ENCODE assay signal across 11 mouse cellular contexts in genomic region chr17:28361921-28362652, GRCm38 (mm10). TPM values are rescaled to one million over a fixed set of nuclear protein-coding genes. Genes with fewer than 3 reads are reported as not detected.
DNase-seq lines count a peak whose midpoint lies in the region; ATAC-seq and TF ChIP-seq lines count a peak whose summit lies in the region.
"Had no signal": no experiment of that assay in that cellular context is flagged by ENCODE, and none has a peak within 500 bp of the region (broad histone marks: within the 10 kb centered on the region; RNA-seq: fewer than 3 reads in every experiment).

No protein-coding gene starts in this region.

- no peak for TF ChIP-seq EP300 in heart, adult 2 months (IDR thresholded peaks at IDR 0.05; ENCODE audit: insufficient read depth, low read depth, low read length)

- peak overlapping the region; percentile 30 to 34 for H3K4me3 ChIP-seq in heart, embryonic 14.5 days (ENCODE audit: control insufficient read depth in 1 of 2, insufficient read depth in 1 of 2, low read depth in 1 of 2, low read length in 2 of 2)
- no peak overlapping the region for H3K4me3 ChIP-seq in heart, adult 2 months
- peak overlapping the region; percentile 56 for H3K4me3 ChIP-seq in embryonic facial prominence, embryonic 10.5 days
- peak overlapping the region; percentile 38 for H3K4me3 ChIP-seq in hindbrain, embryonic 16.5 days (ENCODE audit: low read length)
- H3K4me3 ChIP-seq in midbrain, embryonic 15.5 days, result peak overlapping the region; percentile 20

- 0 out of 2 replicates have a peak, but pooled peaks cover 3% of the 10 kb centered on the region for H3K9me3 ChIP-seq in heart, embryonic 14.5 days (ENCODE audit: control insufficient read depth, low read length)
- no peaks in the 10 kb centered on the region; the same call in 1 of the 2 replicates for H3K9me3 ChIP-seq in embryonic facial prominence, embryonic 10.5 days
- no peaks in the 10 kb centered on the region for H3K9me3 ChIP-seq in hindbrain, embryonic 16.5 days (ENCODE audit: control insufficient read depth, low read length)
- no peaks in the 10 kb centered on the region for H3K9me3 ChIP-seq in midbrain, embryonic 15.5 days

- intact Hi-C loops in heart, adult 2 months (cut with DNase I), result no loop called here
- intact Hi-C loops in gastrocnemius, postnatal 36 days (cut with DNase I), result no loop called here

- peak overlapping the region; percentile 58 for H3K9ac ChIP-seq in heart, embryonic 14.5 days (ENCODE audit: low read length)
- H3K9ac ChIP-seq in heart, adult 2 months (ENCODE audit: low read depth, low read length), result no peak overlapping the region
- peak overlapping the region; percentile 47 for H3K9ac ChIP-seq in hindbrain, embryonic 16.5 days (ENCODE audit: low read depth, low read length)
- no peak overlapping the region; the same call in 1 of the 2 replicates for H3K9ac ChIP-seq in midbrain, embryonic 15.5 days

- H3K4me2 ChIP-seq in heart, embryonic 14.5 days (ENCODE audit: low read length), result peak overlapping the region; percentile 63
- H3K4me2 ChIP-seq in hindbrain, embryonic 16.5 days (ENCODE audit: low read length), result peak overlapping the region; percentile 50
- H3K4me2 ChIP-seq in midbrain, embryonic 15.5 days, result peak overlapping the region; percentile 49

- no peak overlapping the region for H3K27ac ChIP-seq in heart, embryonic 14.5 days (replicated peaks in 1 of 2; ENCODE audit: control insufficient read depth in 1 of 2, insufficient read depth in 1 of 2, low read depth in 2 of 2, low read length in 2 of 2)
- H3K27ac ChIP-seq in heart, adult 2 months, result no peak overlapping the region
- peak overlapping the region; percentile 71 for H3K27ac ChIP-seq in embryonic facial prominence, embryonic 10.5 days (replicated peaks)
- H3K27ac ChIP-seq in hindbrain, embryonic 16.5 days (ENCODE audit: low read depth, low read length), result no peak overlapping the region
- H3K27ac ChIP-seq in midbrain, embryonic 15.5 days, result no peak overlapping the region

- H3K79me2 ChIP-seq in heart, adult 2 months (replicated peaks; ENCODE audit: control insufficient read depth, insufficient read depth, low read length), result no peaks in the 10 kb centered on the region

- TF ChIP-seq POLR2A in heart, adult 2 months (IDR thresholded peaks at IDR 0.05; ENCODE audit: insufficient read depth, low read depth, low read length), result no peak

- peaks cover 65% of the 10 kb centered on the region for H3K27me3 ChIP-seq in heart, embryonic 14.5 days (ENCODE audit: control insufficient read depth, insufficient read depth, low read length)
- peaks cover 8% of the 10 kb centered on the region for H3K27me3 ChIP-seq in heart, adult 2 months (ENCODE audit: control insufficient read depth, insufficient read depth, low read length)
- H3K27me3 ChIP-seq in embryonic facial prominence, embryonic 10.5 days (replicated peaks; ENCODE audit: low read depth, poor library complexity, severe bottlenecking), result peaks cover 93% of the 10 kb centered on the region
- H3K27me3 ChIP-seq in hindbrain, embryonic 16.5 days (replicated peaks; ENCODE audit: control insufficient read depth, insufficient read depth, low read length), result peaks cover 39% of the 10 kb centered on the region
- peaks cover 62% of the 10 kb centered on the region for H3K27me3 ChIP-seq in midbrain, embryonic 15.5 days (replicated peaks)

- peaks cover 14 to 25% of the 10 kb centered on the region in 2 experiments; a peak in 3 of 4 replicates for H3K4me1 ChIP-seq in heart, embryonic 14.5 days (ENCODE audit: control insufficient read depth in 2 of 2, insufficient read depth in 2 of 2, low read length in 2 of 2)
- H3K4me1 ChIP-seq in heart, adult 2 months (ENCODE audit: control insufficient read depth, insufficient read depth, low read length), result no peaks in the 10 kb centered on the region
- peaks cover 50% of the 10 kb centered on the region for H3K4me1 ChIP-seq in embryonic facial prominence, embryonic 10.5 days
- H3K4me1 ChIP-seq in hindbrain, embryonic 16.5 days (ENCODE audit: control insufficient read depth, insufficient read depth, low read depth, low read length), result peaks cover 20% of the 10 kb centered on the region
- peaks cover 23% of the 10 kb centered on the region for H3K4me1 ChIP-seq in midbrain, embryonic 15.5 days

- TF ChIP-seq CTCF in heart, adult 2 months (IDR thresholded peaks at IDR 0.05), result no peak

- no peaks in the 10 kb centered on the region for H3K36me3 ChIP-seq in heart, embryonic 14.5 days (ENCODE audit: control insufficient read depth, insufficient read depth, low read length)
- H3K36me3 ChIP-seq in heart, adult 2 months (ENCODE audit: control insufficient read depth, insufficient read depth, low read length), result no peaks in the 10 kb centered on the region
- H3K36me3 ChIP-seq in embryonic facial prominence, embryonic 10.5 days (replicated peaks), result no peaks in the 10 kb centered on the region
- H3K36me3 ChIP-seq in hindbrain, embryonic 16.5 days (ENCODE audit: control insufficient read depth, insufficient read depth, low read length), result no peaks in the 10 kb centered on the region
- no peaks in the 10 kb centered on the region for H3K36me3 ChIP-seq in midbrain, embryonic 15.5 days (replicated peaks)

- ATAC-seq in heart, embryonic 14.5 days (ENCODE audit: insufficient number of reproducible peaks, insufficient read depth, low FRiP score, low read depth), result no peak
- no peak for ATAC-seq in hindbrain, embryonic 16.5 days
- ATAC-seq in midbrain, embryonic 15.5 days (replicated peaks), result no peak

- no peak for DNase-seq in heart, adult 2 months
- DNase-seq in embryonic facial prominence, embryonic 10.5 days (ENCODE audit: low spot score), result no peak
- no peak for DNase-seq in gastrocnemius, postnatal 36 days
- no peak for DNase-seq in spleen, adult 18-20 months
- DNase-seq in spleen, postnatal 4 days (ENCODE audit: low spot score in 2 of 2), result no peak
- DNase-seq: adrenal gland, postnatal 14 days had no signal

- 42% methylated on average over 11 of the region's 11 CpGs for WGBS in heart, embryonic 14.5 days
- WGBS in heart, adult 2 months, result 47% methylated on average over 11 of the region's 11 CpGs
- WGBS in embryonic facial prominence, embryonic 10.5 days, result 33% methylated on average over 11 of the region's 11 CpGs
- 36% methylated on average over 11 of the region's 11 CpGs for WGBS in hindbrain, embryonic 16.5 days
- 35% methylated on average over 11 of the region's 11 CpGs for WGBS in midbrain, embryonic 15.5 days

RNA-seq across cellular contexts. Expression of gene Tulp1, which starts 2.9 kb away (rescaled TPM):
- 3.3 and 3.4 TPM in 2 replicates for polyA plus RNA-seq in heart, embryonic 14.5 days (2014; fragmentation: Nextera tagmentation; extraction: Ambion mirVana)
- not detected for total RNA-seq in heart, adult 2 months (2021)
- polyA plus RNA-seq in heart, adult 2 months (2012; rRNA removed), result 0.38 TPM in 1 of 2 replicates, not detected in the other
- polyA plus RNA-seq in embryonic facial prominence, embryonic 10.5 days (2016; fragmentation: Nextera tagmentation; extraction: Ambion mirVana), result 3.4 and 4.9 TPM in 2 replicates
- polyA plus RNA-seq in hindbrain, embryonic 16.5 days (2015; fragmentation: Nextera tagmentation; extraction: Ambion mirVana), result 1.5 and 1.6 TPM in 2 replicates
- 1.3 and 1.9 TPM in 2 replicates for polyA plus RNA-seq in midbrain, embryonic 15.5 days (2015; fragmentation: Nextera tagmentation; extraction: Ambion mirVana)
- not detected for total RNA-seq in gastrocnemius, postnatal 36 days (2021)
- total RNA-seq: adrenal gland, postnatal 14 days; left cerebral cortex, postnatal 25 days had no signal
- polyA plus RNA-seq: cortical plate, adult 2 months had no signal

RNA-seq across cellular contexts. Expression of gene Tead3, which starts 11.5 kb away (rescaled TPM):
- polyA plus RNA-seq in heart, embryonic 14.5 days (2014; fragmentation: Nextera tagmentation; extraction: Ambion mirVana), result 5.4 and 7.2 TPM in 2 replicates
- 10 to 100 TPM; 12.7 to 13.7 TPM for total RNA-seq in heart, adult 2 months (2021)
- polyA plus RNA-seq in heart, adult 2 months (2012; rRNA removed), result 20.2 and 21.2 TPM in 2 replicates
- polyA plus RNA-seq in embryonic facial prominence, embryonic 10.5 days (2016; fragmentation: Nextera tagmentation; extraction: Ambion mirVana), result 8.4 and 9.2 TPM in 2 replicates
- polyA plus RNA-seq in hindbrain, embryonic 16.5 days (2015; fragmentation: Nextera tagmentation; extraction: Ambion mirVana), result 1.4 and 2.0 TPM in 2 replicates
- 1.4 and 2.1 TPM in 2 replicates for polyA plus RNA-seq in midbrain, embryonic 15.5 days (2015; fragmentation: Nextera tagmentation; extraction: Ambion mirVana)
- 1 to 10 TPM; 5.7 to 8.1 TPM for total RNA-seq in gastrocnemius, postnatal 36 days (2021)

RNA-seq across cellular contexts. Expression of gene Rpl10a, which starts 33.8 kb away (rescaled TPM):
- polyA plus RNA-seq in heart, embryonic 14.5 days (2014; fragmentation: Nextera tagmentation; extraction: Ambion mirVana), result 440 and 513 TPM in 2 replicates
- 100 to 1,000 TPM; 360 to 417 TPM for total RNA-seq in heart, adult 2 months (2021)
- 634 and 1,197 TPM in 2 replicates for polyA plus RNA-seq in heart, adult 2 months (2012; rRNA removed)
- polyA plus RNA-seq in embryonic facial prominence, embryonic 10.5 days (2016; fragmentation: Nextera tagmentation; extraction: Ambion mirVana), result 539 and 546 TPM in 2 replicates
- polyA plus RNA-seq in hindbrain, embryonic 16.5 days (2015; fragmentation: Nextera tagmentation; extraction: Ambion mirVana), result 287 and 323 TPM in 2 replicates
- polyA plus RNA-seq in midbrain, embryonic 15.5 days (2015; fragmentation: Nextera tagmentation; extraction: Ambion mirVana), result 307 and 313 TPM in 2 replicates
- total RNA-seq in gastrocnemius, postnatal 36 days (2021), result 100 to 1,000 TPM; 327 to 414 TPM

RNA-seq across cellular contexts. Expression of gene Fance, which starts 48.8 kb away (rescaled TPM):
- 17.8 and 19.5 TPM in 2 replicates for polyA plus RNA-seq in heart, embryonic 14.5 days (2014; fragmentation: Nextera tagmentation; extraction: Ambion mirVana)
- total RNA-seq in heart, adult 2 months (2021), result 10 to 100 TPM; 11.2 to 12.0 TPM
- polyA plus RNA-seq in heart, adult 2 months (2012; rRNA removed), result 7.4 and 11.8 TPM in 2 replicates
- 28.4 and 30.9 TPM in 2 replicates for polyA plus RNA-seq in embryonic facial prominence, embryonic 10.5 days (2016; fragmentation: Nextera tagmentation; extraction: Ambion mirVana)
- polyA plus RNA-seq in hindbrain, embryonic 16.5 days (2015; fragmentation: Nextera tagmentation; extraction: Ambion mirVana), result 25.0 and 25.7 TPM in 2 replicates
- 27.8 and 28.5 TPM in 2 replicates for polyA plus RNA-seq in midbrain, embryonic 15.5 days (2015; fragmentation: Nextera tagmentation; extraction: Ambion mirVana)
- 10 to 100 TPM in 1 of 2 experiments, 1 to 10 TPM in 1; 7.0 to 10.3 TPM for total RNA-seq in gastrocnemius, postnatal 36 days (2021)

Comparison
In these comparisons a context has a peak if more than half of its experiments do, and no peak if none do; other contexts are left out.
1. H3K9ac ChIP-seq: peak in heart, embryonic 14.5 days (single experiment) and hindbrain, embryonic 16.5 days (single experiment); none in heart, adult 2 months (single experiment) and midbrain, embryonic 15.5 days (single experiment).
2. Peak in every context shown above with its lines, with median percentiles within 50 percentile points of each other: H3K4me2 ChIP-seq.